Mouse (Mus musculus) stomach, embryonic 16.5 days (tissue): ENCODE data around the gene Hecw1. TPM values are rescaled to one million over a fixed set of nuclear protein-coding genes. Genes with fewer than 3 reads are reported as not detected.
"Not testable (repeated sequence)": the region's sequence is repeated elsewhere in the genome, so short reads cannot be mapped to it uniquely, and the experiment has no call there.

Source experiments
- ATAC-seq: fragments of 200-750 bp; cut with Nextera tagmentation; 2 replicates; pipeline ENCODE4 v1.8.0; 2017; ENCODE audit warnings: moderate number of reproducible peaks, moderate TSS enrichment; ENCODE audit not compliant: insufficient read depth, low FRiP score
- H3K27ac ChIP-seq: fragments of 300-500 bp; sonication (generic); 2 replicates; pipeline ENCODE4 v1.5.1; 2014; ENCODE audit warnings: low read length
- H3K27me3 ChIP-seq: fragments of 300-500 bp; sonication (generic); 2 replicates; pipeline ENCODE4 v1.6.1; 2014; ENCODE audit warnings: low read length, control low read depth, mixed read lengths; ENCODE audit not compliant: control insufficient read depth, insufficient read depth
- H3K36me3 ChIP-seq: fragments of 300-500 bp; sonication (generic); 2 replicates; pipeline ENCODE4 v1.6.1; 2014; ENCODE audit warnings: low read length; ENCODE audit not compliant: control insufficient read depth, insufficient read depth
- H3K4me1 ChIP-seq: fragments of 300-500 bp; sonication (generic); 2 replicates; pipeline ENCODE4 v1.6.1; 2014; ENCODE audit warnings: low read length, control low read depth, mixed read lengths; ENCODE audit not compliant: control insufficient read depth, insufficient read depth
- H3K4me2 ChIP-seq: fragments of 300-500 bp; sonication (generic); 2 replicates; pipeline ENCODE4 v1.6.1; 2014; ENCODE audit warnings: low read depth, low read length, mixed read lengths
- H3K4me3 ChIP-seq: fragments of 300-500 bp; sonication (generic); replicated peaks from 2 replicates; pipeline ENCODE4 v1.5.1; 2014; ENCODE audit warnings: mild to moderate bottlenecking, low read length
- H3K9ac ChIP-seq: fragments of 300-500 bp; sonication (generic); 2 replicates; pipeline ENCODE4 v1.6.1; 2014; ENCODE audit warnings: low read length
- H3K9me3 ChIP-seq: fragments of 300-500 bp; sonication (generic); replicated peaks from 2 replicates; pipeline ENCODE4 v1.6.1; 2016; ENCODE audit warnings: low read length, control low read depth; ENCODE audit not compliant: control insufficient read depth
- WGBS: fragments of 180-500 bp; shearing (Covaris S2); extraction: QIAGEN DNeasy Blood & Tissue Kit; methylation state at CpG from one replicate; pipeline ENCODE4 v1.1.7; 2014; 5-methylcytosine and 5-hydroxymethylcytosine counted together
- polyA plus RNA-seq: library from polyadenylated mRNA; unstranded; fragments of >200 nt; fragmentation: Nextera tagmentation; extraction: Ambion mirVana; gene quantifications from 2 replicates; pipeline ENCODE4 v1.2.1, GENCODE M21; 2015

Hecw1 gene
- polyA plus RNA-seq, 1 experiment from 2014 or later: 1.0 TPM

DNA sequence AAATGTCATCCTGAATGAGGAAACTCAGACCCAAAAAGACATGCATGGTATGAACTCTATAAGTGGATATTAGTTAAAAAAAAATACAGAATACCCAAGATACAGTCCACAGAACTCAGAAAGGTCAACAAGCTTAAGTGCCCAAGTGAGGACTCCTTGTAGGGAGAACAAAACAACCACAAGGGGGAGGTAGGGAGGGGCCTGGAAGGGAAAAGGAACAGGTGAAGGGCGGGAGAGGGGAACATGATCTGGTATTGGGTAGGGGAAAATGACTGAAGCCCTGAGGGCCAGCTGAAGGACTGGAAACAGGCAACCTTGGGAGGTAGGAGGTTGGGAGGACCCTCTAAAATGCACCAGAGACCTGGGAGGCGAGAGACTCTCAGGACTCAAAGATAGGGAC, 220.1 kb downstream of the Hecw1 start:
- H3K4me3 ChIP-seq: no peak overlapping the region
- no peaks in the 10 kb centered on the region for H3K36me3 ChIP-seq
- H3K4me2 ChIP-seq: no peak overlapping the region
- H3K4me1 ChIP-seq: no peaks in the 10 kb centered on the region
- H3K27me3 ChIP-seq: no peaks in the 10 kb centered on the region
- no peaks in the 10 kb centered on the region for H3K9me3 ChIP-seq
- H3K9ac ChIP-seq: no peak overlapping the region
- ATAC-seq: no peak
- H3K27ac ChIP-seq: no peak overlapping the region
- 52% methylated on average over 2 of the region's 2 CpGs for WGBS

DNA sequence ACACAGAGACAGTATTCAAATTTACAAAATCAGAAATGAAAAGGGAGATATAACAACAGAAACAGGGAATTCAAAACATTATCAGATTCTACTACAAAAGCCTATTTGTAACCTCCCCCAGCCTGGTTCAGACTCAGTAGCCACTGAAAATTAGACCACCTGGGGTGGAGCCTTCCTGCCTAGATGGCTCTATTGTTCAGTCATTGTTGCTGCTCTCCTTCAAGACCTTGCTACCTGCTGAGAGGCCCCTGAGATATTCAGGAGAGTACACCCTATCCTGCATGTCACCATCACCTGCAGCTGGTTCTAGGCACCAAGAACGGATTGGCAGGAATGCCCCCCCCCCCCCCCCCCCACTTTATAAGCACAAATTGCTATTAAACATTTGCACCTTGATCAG, 233.0 kb downstream of the Hecw1 start:
- no peak overlapping the region for H3K9ac ChIP-seq
- no peak overlapping the region for H3K4me3 ChIP-seq
- no peaks in the 10 kb centered on the region for H3K4me1 ChIP-seq
- no peaks in the 10 kb centered on the region for H3K27me3 ChIP-seq
- ATAC-seq: no peak
- H3K27ac ChIP-seq: no peak overlapping the region
- WGBS: 60% methylated on average over 1 of the region's 1 CpGs
- no peak overlapping the region for H3K4me2 ChIP-seq
- H3K9me3 ChIP-seq: no peaks in the 10 kb centered on the region
- no peaks in the 10 kb centered on the region for H3K36me3 ChIP-seq

DNA sequence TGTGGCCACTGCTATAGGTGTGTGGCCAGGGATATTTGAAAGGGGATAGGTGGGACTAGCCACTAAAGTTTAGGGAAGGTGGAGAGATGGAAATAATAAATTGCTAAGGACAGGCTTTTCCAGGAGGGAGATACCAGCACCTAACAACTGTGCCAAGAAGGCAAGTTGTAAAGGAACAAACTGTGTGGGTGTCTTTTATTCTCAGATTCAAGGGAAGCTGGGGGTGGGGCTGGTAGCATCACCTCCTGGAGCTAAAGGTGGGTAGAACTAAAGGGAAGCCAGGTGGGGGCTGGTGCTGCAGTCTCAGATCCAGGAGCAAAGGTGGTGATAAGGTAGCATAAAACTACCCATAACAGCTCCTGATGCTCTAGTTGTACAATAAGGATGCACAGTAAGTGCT, 251.6 kb downstream of the Hecw1 start:
- Histone ChIP-seq H3K4me3 (no peak overlapping the region), H3K4me1 (no peaks in the 10 kb centered on the region), H3K27ac (no peak overlapping the region), H3K27me3 (no peaks in the 10 kb centered on the region), H3K9ac (no peak overlapping the region), H3K9me3 (no peaks in the 10 kb centered on the region), H3K4me2 (no peak overlapping the region), H3K36me3 (no peaks in the 10 kb centered on the region)
- no peak for ATAC-seq

DNA sequence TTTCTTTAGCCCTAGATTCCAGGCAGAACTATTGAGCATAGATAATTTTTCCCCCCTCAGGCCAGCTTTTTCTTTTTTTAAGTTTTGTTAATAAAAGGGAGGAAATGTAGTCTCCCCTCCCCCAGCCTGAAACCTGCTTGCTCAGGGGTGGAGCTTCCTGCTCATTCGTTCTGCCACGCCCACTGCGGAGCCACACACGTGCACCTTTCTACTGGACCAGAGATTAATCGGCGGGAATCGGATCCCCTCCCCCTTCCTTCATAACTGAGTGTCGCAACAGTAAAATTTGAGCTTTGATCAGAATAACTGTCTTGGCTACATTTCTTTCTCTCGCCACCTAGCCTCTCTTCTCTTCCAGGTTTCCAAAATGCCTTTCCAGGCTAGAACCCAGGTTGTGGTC, 262.1 kb downstream of the Hecw1 start:
- not testable (repeated sequence) for H3K27me3 ChIP-seq, H3K4me3 ChIP-seq, H3K27ac ChIP-seq, H3K4me2 ChIP-seq, H3K9ac ChIP-seq, ATAC-seq, H3K4me1 ChIP-seq, H3K9me3 ChIP-seq, H3K36me3 ChIP-seq
- WGBS: 42% methylated on average over 9 of the region's 9 CpGs

DNA sequence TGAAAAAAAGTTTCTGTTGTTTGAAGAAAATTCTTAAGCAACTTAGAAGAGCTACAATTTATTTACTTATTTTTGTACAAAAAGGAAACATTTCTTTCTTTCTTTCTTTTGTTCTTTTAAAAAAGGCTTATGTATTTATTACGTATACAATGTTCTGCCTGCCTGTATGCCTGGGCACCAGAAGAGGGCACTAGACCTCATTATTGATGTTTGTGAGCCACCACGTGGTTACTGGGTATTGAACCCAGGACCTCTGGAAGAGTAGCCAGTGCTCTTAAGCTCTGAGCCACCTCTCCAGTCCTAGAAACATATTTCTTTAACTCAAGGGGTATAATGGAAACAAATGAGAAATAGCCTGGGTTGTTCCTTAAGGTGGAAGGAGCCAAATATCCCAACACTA, 277.1 kb downstream of the Hecw1 start:
- Histone ChIP-seq H3K4me3 (no peak overlapping the region), H3K4me1 (no peaks in the 10 kb centered on the region), H3K27ac (no peak overlapping the region), H3K4me2 (no peak overlapping the region), H3K9ac (no peak overlapping the region), H3K9me3 (no peaks in the 10 kb centered on the region), H3K27me3 (no peaks in the 10 kb centered on the region), H3K36me3 (no peaks in the 10 kb centered on the region)
- no peak for ATAC-seq
- 61% methylated on average over 2 of the region's 2 CpGs for WGBS

DNA sequence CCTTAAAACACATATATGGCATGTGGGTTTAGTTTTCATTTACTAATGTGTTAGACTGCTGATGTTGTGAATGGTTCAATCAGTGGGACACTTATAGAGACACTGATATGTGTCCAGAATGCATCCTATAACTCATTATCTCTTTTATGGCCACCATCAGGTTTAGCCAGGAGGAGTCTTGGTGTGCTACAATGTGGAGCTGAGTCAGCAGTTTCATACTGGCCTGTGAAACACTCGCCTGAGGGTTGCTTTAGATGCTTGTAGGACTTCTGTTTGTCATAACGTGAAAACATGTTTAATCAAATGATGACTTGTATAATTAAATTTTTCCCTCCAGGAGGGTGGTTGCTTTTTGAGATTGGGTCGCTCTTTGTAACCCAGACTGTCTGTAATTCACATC, 343.4 kb downstream of the Hecw1 start:
- Histone ChIP-seq H3K27ac (no peak overlapping the region), H3K9me3 (no peaks in the 10 kb centered on the region), H3K27me3 (no peaks in the 10 kb centered on the region), H3K36me3 (no peaks in the 10 kb centered on the region), H3K4me2 (no peak overlapping the region), H3K4me1 (no peaks in the 10 kb centered on the region), H3K9ac (no peak overlapping the region), H3K4me3 (no peak overlapping the region)
- 81% methylated on average over 3 of the region's 3 CpGs for WGBS
- no peak for ATAC-seq

DNA sequence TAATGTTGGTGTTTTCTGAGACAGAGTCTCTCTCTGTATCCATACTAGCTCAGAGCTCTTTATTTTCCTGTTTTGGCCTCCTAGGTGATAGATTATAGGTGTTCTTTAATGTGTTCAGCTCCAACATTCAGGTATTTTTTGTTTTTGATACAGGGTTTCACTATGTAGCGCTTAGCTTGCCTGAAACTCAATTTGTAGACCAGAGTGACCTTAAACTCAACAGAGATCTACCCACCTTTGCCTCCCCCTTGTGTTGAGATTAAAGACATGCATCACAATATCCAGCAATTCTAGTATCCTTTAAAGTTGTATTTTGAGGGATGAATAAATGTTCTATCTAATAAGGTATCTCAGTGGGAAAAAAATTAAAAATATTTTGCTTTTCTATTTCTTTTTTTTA, 345.0 kb downstream of the Hecw1 start:
- no peaks in the 10 kb centered on the region for H3K9me3 ChIP-seq
- H3K27me3 ChIP-seq: no peaks in the 10 kb centered on the region
- H3K4me2 ChIP-seq: no peak overlapping the region
- no peak for ATAC-seq
- no peak overlapping the region for H3K9ac ChIP-seq
- H3K36me3 ChIP-seq: no peaks in the 10 kb centered on the region
- H3K27ac ChIP-seq: no peak overlapping the region
- no peaks in the 10 kb centered on the region for H3K4me1 ChIP-seq
- H3K4me3 ChIP-seq: no peak overlapping the region
- 84% methylated on average over 1 of the region's 1 CpGs for WGBS

Other genes with a start within 250 kb of the Hecw1 start
- 99.1 and 115 TPM in 2 replicates for gene Mrpl32, start 89.9 kb upstream of the Hecw1 start, polyA plus RNA-seq
- 173 and 188 TPM in 2 replicates for gene Psma2, start 90.0 kb upstream of the Hecw1 start, polyA plus RNA-seq
- gene AW209491, start 106.9 kb upstream of the Hecw1 start, polyA plus RNA-seq: 27.5 TPM in 2 replicates